Mouse (Mus musculus): ENCODE measurements around the gene Dpm2.

The Dpm2 gene

DNA sequence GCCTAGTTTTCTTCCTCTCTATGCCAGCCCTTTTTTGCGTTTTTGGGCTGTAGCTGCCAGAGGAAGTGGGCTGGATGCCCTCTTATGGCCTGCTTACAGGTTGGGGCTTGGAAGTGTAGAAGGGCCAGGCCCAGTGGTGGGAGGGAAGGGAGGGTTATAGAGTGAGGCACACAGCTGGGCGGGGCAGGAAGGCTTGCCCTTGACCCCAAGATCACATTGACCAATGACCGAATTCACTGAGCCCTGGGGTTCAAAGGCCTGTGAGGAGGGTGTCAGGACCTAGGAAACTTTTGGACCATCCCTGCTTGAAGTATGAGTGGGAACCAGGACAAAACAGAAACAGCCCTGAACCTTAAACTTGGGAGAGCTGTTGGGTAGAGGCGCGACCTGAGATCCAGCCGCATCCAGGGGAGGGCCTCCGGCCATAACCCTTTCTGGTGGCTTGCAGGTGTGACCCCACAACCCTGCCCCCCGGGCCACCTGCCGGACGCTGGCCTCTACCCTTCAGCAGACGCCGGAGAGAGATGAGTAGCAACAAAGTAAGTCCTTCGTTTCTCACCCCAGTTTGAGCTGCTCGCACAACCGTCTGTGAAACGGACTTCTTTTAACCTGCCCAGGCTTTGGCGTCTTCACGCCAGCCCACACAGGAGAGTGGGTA is 38.2 kb downstream of the Dpm2 start:
- no peak for DNase-seq (ENCODE audit: extremely low read depth, low read depth, low spot score)

DNA sequence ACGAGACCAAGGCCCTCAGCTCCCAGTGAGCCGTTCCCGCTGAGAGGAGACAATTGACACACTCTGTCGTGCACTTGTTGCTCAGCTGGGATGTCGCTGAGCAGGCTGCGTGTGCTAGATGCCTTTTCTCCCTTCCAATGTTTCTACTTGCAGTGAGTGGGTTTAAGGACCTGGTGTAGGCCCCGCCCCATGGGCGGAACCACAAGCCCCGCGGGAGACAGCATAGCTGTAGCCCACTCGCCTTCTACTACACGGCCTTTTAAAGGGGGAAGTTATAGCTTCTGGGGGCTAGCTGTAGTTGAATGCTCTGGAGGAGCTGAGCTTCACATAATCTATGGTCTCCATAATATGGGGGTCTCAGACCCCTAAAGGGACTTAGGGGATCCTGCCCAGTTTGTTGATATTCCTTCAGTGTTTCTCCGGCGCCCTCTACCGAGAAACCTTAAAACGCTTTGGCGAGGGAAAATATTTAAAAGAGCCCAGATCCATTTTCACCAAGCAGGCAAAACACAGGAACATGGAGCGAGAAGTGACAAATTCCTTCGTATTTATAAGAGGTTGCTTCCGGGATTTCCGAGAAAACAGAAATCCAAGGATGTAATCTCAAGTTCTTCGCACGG is 40.1 kb downstream of the Dpm2 start:
- DNase-seq (ENCODE audit: extremely low read depth, low read depth, low spot score): no peak

DNA sequence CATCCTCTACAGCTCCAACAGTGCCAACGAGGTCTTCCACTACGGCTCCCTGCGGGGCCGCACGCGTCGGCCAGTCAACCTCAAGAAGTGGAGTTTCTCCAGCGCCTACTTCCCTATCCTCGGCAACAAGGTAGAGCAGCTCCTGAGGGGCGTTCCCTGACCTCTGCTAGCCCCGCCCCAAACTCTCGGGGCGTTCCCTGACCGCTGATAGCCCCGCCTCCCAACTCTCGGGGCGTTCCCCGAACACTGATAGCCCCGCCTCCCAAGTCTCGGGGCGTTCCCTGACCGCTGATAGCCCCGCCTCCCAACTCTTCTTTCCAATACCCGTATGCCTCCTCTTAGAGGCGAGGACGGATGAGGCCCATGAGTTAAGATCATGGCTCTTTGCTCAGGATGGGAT is 41.6 kb downstream of the Dpm2 start:
- no peak for DNase-seq (ENCODE audit: extremely low read depth, low read depth, low spot score)

DNA sequence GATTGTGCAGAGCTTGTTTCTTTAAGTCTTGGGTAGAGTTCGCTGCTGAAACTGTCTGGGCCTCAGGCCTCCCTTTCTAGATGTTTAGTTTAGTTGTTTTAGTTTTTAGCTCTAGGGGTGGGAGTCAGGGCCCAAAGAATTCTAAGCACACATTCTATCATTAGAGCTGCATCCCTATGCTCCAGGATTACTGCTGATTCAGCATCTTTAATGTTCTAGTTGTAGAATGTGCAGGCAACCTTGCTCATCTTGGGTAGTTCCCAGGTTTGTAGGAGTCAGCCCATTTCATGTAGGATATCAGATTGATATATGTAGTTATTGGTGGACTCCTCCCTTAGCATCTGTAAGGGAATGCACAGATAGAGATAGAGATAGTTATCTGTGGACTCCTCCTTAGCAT is 46.5 kb downstream of the Dpm2 start:
- no peak for DNase-seq (ENCODE audit: extremely low read depth, low read depth, low spot score)

DNA sequence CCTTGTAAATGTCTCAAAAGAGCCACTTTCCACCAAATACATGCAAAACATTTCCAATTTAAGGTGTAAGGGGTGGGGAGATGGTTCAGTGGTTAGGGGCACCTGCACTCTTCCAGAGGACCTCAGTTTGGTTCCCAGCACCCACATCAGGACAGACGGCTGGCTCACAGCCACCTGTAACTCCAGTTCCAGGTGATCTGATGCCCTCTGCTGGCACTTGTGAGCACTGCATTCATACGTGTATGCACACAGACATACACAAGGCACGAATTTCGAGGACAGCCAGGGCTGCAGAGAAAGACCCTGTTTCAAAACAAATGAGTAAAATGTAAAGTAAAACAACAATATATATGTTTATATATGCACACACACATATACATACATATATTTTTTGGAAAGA is 46.9 kb downstream of the Dpm2 start:
- DNase-seq (ENCODE audit: extremely low read depth, low read depth, low spot score): no peak

DNA sequence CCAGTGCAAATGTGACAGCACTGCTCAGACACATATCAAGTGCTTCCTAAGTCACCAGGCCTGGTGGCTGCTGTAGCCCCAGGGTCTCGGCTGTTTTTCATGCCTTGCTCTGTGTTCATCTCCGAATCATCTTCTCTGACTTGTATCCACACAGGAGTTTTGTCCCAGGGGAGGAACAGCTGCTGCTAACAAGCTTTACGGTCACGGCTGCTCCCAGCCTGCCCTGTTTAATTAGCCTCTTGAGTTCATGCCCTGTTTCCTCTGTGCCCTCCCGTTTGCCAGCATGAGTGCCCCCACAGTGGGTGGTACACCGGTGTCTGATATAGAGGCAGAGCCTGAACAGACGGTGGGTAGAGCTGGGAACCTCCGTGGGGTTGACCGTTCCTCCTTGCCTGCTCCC is 47.4 kb downstream of the Dpm2 start:
- DNase-seq (ENCODE audit: extremely low read depth, low read depth, low spot score): no peak

DNA sequence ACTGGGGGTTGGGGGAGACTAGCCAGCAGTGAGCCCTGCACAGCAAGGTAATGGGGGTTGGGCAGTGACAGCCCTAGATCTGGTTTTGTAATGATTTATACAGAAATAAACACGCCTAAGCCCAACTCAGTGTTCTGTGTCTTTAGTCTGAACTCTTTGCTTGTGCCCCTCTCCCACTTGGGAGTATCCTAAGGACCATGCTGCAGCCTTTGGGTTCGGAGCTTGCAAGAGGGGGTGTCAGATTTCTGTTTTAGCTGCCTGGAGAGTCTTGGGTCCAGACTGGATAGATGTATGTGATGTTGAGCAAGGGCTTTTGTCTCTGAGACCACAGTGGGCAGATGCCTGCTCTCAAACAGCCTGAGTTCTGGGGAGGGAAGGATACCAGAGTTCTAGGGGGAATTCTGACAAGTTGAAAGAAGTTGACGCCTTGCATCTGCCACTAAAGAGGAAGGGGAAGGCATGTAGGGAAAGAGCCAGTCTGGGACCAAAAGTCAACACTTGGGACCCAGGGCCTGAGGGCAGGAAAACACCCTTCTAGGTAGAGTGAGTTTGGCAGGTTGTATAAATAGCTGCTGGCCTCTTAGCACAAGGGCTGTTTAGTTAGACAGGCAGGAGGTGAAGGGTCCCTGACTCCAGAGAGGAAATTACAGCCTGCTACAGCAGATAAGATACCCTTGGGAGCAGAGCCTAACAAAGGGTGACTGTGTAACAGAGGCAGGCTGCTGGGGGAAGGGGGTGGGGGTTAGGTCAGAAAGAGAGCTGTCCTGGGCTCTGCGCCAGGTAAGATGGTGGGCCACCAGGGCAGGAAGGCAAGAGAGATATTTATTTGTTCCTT is 50.2 kb downstream of the Dpm2 start:
- DNase-seq (ENCODE audit: extremely low read depth, low read depth, low spot score): no peak

DNA sequence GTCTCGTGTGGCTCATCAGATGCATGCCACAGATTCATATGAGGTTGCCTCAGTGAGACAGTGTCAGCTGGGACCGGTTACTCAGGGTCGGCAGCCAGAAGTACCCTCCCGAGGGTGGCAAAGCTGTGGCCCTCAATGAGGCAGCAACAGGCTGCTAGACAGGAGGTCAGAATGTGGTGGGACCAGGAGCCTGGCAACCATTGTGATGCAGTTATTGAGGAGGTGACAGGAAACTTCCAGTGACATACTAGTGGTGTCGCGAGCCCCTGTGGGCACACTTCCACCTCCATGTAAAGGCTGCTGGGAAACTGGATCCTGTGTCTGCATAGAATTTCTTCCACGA is 50.8 kb downstream of the Dpm2 start, which contains the start of gene Ak1:
Gene Ak1, plus strand, starts transcription at position 242 of the 343 bp plus-strand sequence.
- no peak for DNase-seq (ENCODE audit: extremely low read depth, low read depth, low spot score)
